Mouse (Mus musculus): ENCODE results near the gene Zbtb38. TPM values are rescaled to one million over a fixed set of nuclear protein-coding genes. Genes with fewer than 3 reads are reported as not detected.

The Zbtb38 gene
- polyA plus RNA-seq, 1 experiment from 2014 or later: 36.7 TPM

- DNase-seq (ENCODE audit: low spot score): no peak
- no peaks in the 10 kb centered on the region for H3K36me3 ChIP-seq (ENCODE audit: control insufficient read depth, insufficient read depth, low read length)
- no peak overlapping the region for H3K4me2 ChIP-seq (ENCODE audit: low read length)
- ATAC-seq: no peak
- no peaks in the 10 kb centered on the region for H3K27me3 ChIP-seq (replicated peaks; ENCODE audit: control insufficient read depth, insufficient read depth, low read length)
- no peaks in the 10 kb centered on the region for H3K4me1 ChIP-seq (ENCODE audit: control insufficient read depth, insufficient read depth, low read length)
- H3K9ac ChIP-seq (ENCODE audit: low read length): no peak overlapping the region
- H3K9me3 ChIP-seq (replicated peaks; ENCODE audit: control insufficient read depth, low read length): no peaks in the 10 kb centered on the region
- H3K27ac ChIP-seq (ENCODE audit: low read depth, low read length): no peak overlapping the region
- no peak overlapping the region for H3K4me3 ChIP-seq (ENCODE audit: low read depth, low read length)
- 70% methylated on average over 5 of the region's 5 CpGs for WGBS
Measured at GRCm38 (mm10) chr9:96765410-96765809, 12.8 kb upstream of the Zbtb38 start.

GRCm38 (mm10) chr9:96763847-96764631 lies 11.4 kb upstream of the Zbtb38 start:
- DNase-seq (ENCODE audit: low spot score) (no peak), ATAC-seq (no peak)
- Histone ChIP-seq H3K4me2 (ENCODE audit: low read length) (no peak overlapping the region), H3K36me3 (ENCODE audit: control insufficient read depth, insufficient read depth, low read length) (no peaks in the 10 kb centered on the region), H3K4me1 (ENCODE audit: control insufficient read depth, insufficient read depth, low read length) (no peaks in the 10 kb centered on the region), H3K27me3 (replicated peaks; ENCODE audit: control insufficient read depth, insufficient read depth, low read length) (no peaks in the 10 kb centered on the region), H3K4me3 (ENCODE audit: low read depth, low read length) (no peak overlapping the region), H3K9ac (ENCODE audit: low read length) (no peak overlapping the region), H3K27ac (ENCODE audit: low read depth, low read length) (no peak overlapping the region), H3K9me3 (replicated peaks; ENCODE audit: control insufficient read depth, low read length) (no peaks in the 10 kb centered on the region)
- WGBS: 84% methylated on average over 9 of the region's 9 CpGs

GRCm38 (mm10) chr9:96763025-96763424 lies 10.4 kb upstream of the Zbtb38 start:
- DNase-seq (ENCODE audit: low spot score) (no peak), ATAC-seq (no peak)
- Histone ChIP-seq H3K9ac (ENCODE audit: low read length) (no peak overlapping the region), H3K4me3 (ENCODE audit: low read depth, low read length) (no peak overlapping the region), H3K4me2 (ENCODE audit: low read length) (no peak overlapping the region), H3K4me1 (ENCODE audit: control insufficient read depth, insufficient read depth, low read length) (no peaks in the 10 kb centered on the region), H3K27ac (ENCODE audit: low read depth, low read length) (no peak overlapping the region), H3K27me3 (replicated peaks; ENCODE audit: control insufficient read depth, insufficient read depth, low read length) (no peaks in the 10 kb centered on the region), H3K9me3 (replicated peaks; ENCODE audit: control insufficient read depth, low read length) (no peaks in the 10 kb centered on the region), H3K36me3 (ENCODE audit: control insufficient read depth, insufficient read depth, low read length) (no peaks in the 10 kb centered on the region)
- WGBS: 89% methylated on average over 3 of the region's 3 CpGs

GRCm38 (mm10) chr9:96758749-96759597 lies 6.3 kb upstream of the Zbtb38 start:
- peak overlapping the region; percentile 28 for H3K4me3 ChIP-seq (ENCODE audit: low read depth, low read length)
- peak overlapping the region; percentile 48; the same call in 1 of the 2 replicates for H3K27ac ChIP-seq (ENCODE audit: low read depth, low read length)
- DNase-seq (ENCODE audit: low spot score) (peak; percentile 96), ATAC-seq (peak; percentile 98)
- H3K9ac ChIP-seq (ENCODE audit: low read length): peak overlapping the region; percentile 29; the same call in 1 of the 2 replicates
- H3K27me3 ChIP-seq (replicated peaks; ENCODE audit: control insufficient read depth, insufficient read depth, low read length): no peaks in the 10 kb centered on the region
- H3K4me1 ChIP-seq (ENCODE audit: control insufficient read depth, insufficient read depth, low read length): no peaks in the 10 kb centered on the region
- 13% methylated on average over 22 of the region's 22 CpGs for WGBS
- H3K4me2 ChIP-seq (ENCODE audit: low read length): peak overlapping the region; percentile 49
- no peaks in the 10 kb centered on the region for H3K9me3 ChIP-seq (replicated peaks; ENCODE audit: control insufficient read depth, low read length)
- no peaks in the 10 kb centered on the region for H3K36me3 ChIP-seq (ENCODE audit: control insufficient read depth, insufficient read depth, low read length)

- 89% methylated on average over 9 of the region's 9 CpGs for WGBS
- H3K27me3 ChIP-seq (replicated peaks; ENCODE audit: control insufficient read depth, insufficient read depth, low read length): no peaks in the 10 kb centered on the region
- no peaks in the 10 kb centered on the region for H3K36me3 ChIP-seq (ENCODE audit: control insufficient read depth, insufficient read depth, low read length)
Measured at GRCm38 (mm10) chr9:96756638-96757435, 4.2 kb upstream of the Zbtb38 start.

GRCm38 (mm10) chr9:96755761-96756160 lies 3.1 kb upstream of the Zbtb38 start:
- DNase-seq (ENCODE audit: low spot score): no peak
- Histone ChIP-seq H3K4me1 (ENCODE audit: control insufficient read depth, insufficient read depth, low read length) (no peaks in the 10 kb centered on the region), H3K9ac (ENCODE audit: low read length) (no peak overlapping the region), H3K4me2 (ENCODE audit: low read length) (no peak overlapping the region), H3K4me3 (ENCODE audit: low read depth, low read length) (no peak overlapping the region), H3K27me3 (replicated peaks; ENCODE audit: control insufficient read depth, insufficient read depth, low read length) (no peaks in the 10 kb centered on the region), H3K27ac (ENCODE audit: low read depth, low read length) (no peak overlapping the region), H3K9me3 (replicated peaks; ENCODE audit: control insufficient read depth, low read length) (no peaks in the 10 kb centered on the region), H3K36me3 (ENCODE audit: control insufficient read depth, insufficient read depth, low read length) (no peaks in the 10 kb centered on the region)
- 89% methylated on average over 11 of the region's 11 CpGs for WGBS
- no peak for ATAC-seq

More at GRCm38 (mm10) chr9:96756638-96757435, 4.2 kb upstream of the Zbtb38 start:
- Histone ChIP-seq H3K4me1 (ENCODE audit: control insufficient read depth, insufficient read depth, low read length) (no peaks in the 10 kb centered on the region), H3K9me3 (replicated peaks; ENCODE audit: control insufficient read depth, low read length) (no peaks in the 10 kb centered on the region), H3K4me2 (ENCODE audit: low read length) (no peak overlapping the region), H3K27ac (ENCODE audit: low read depth, low read length) (no peak overlapping the region), H3K9ac (ENCODE audit: low read length) (no peak overlapping the region), H3K4me3 (ENCODE audit: low read depth, low read length) (no peak overlapping the region)
- DNase-seq (ENCODE audit: low spot score) (no peak), ATAC-seq (no peak)

GRCm38 (mm10) chr9:96754625-96754969 lies 2.0 kb upstream of the Zbtb38 start:
- WGBS: 78% methylated on average over 1 of the region's 1 CpGs
- H3K27ac ChIP-seq (ENCODE audit: low read depth, low read length): no peak overlapping the region
- H3K4me1 ChIP-seq (ENCODE audit: control insufficient read depth, insufficient read depth, low read length): no peaks in the 10 kb centered on the region
- no peak overlapping the region for H3K4me3 ChIP-seq (ENCODE audit: low read depth, low read length)
- no peaks in the 10 kb centered on the region for H3K36me3 ChIP-seq (ENCODE audit: control insufficient read depth, insufficient read depth, low read length)
- no peak overlapping the region for H3K9ac ChIP-seq (ENCODE audit: low read length)
- H3K9me3 ChIP-seq (replicated peaks; ENCODE audit: control insufficient read depth, low read length): no peaks in the 10 kb centered on the region
- ATAC-seq (no peak), DNase-seq (ENCODE audit: low spot score) (no peak)
- H3K4me2 ChIP-seq (ENCODE audit: low read length): no peak overlapping the region
- no peaks in the 10 kb centered on the region for H3K27me3 ChIP-seq (replicated peaks; ENCODE audit: control insufficient read depth, insufficient read depth, low read length)

GRCm38 (mm10) chr9:96753921-96754624 lies 1.4 kb upstream of the Zbtb38 start:
- no peaks in the 10 kb centered on the region for H3K27me3 ChIP-seq (replicated peaks; ENCODE audit: control insufficient read depth, insufficient read depth, low read length)
- H3K9ac ChIP-seq (ENCODE audit: low read length): no peak overlapping the region
- no peaks in the 10 kb centered on the region for H3K36me3 ChIP-seq (ENCODE audit: control insufficient read depth, insufficient read depth, low read length)
- WGBS: 88% methylated on average over 11 of the region's 11 CpGs
- no peak for DNase-seq (ENCODE audit: low spot score)
- H3K9me3 ChIP-seq (replicated peaks; ENCODE audit: control insufficient read depth, low read length): no peaks in the 10 kb centered on the region
- no peak overlapping the region for H3K4me3 ChIP-seq (ENCODE audit: low read depth, low read length)
- H3K27ac ChIP-seq (ENCODE audit: low read depth, low read length): no peak overlapping the region
- no peak overlapping the region for H3K4me2 ChIP-seq (ENCODE audit: low read length)
- no peak for ATAC-seq
- no peaks in the 10 kb centered on the region for H3K4me1 ChIP-seq (ENCODE audit: control insufficient read depth, insufficient read depth, low read length)

All from forebrain, embryonic 14.5 days (tissue).